Mouse (Mus musculus) kidney, adult 18-20 months (tissue): ENCODE measurements around the gene Tecpr2.
A peak's percentile ranks its signal among the peaks of the same experiment; 100 is the strongest.
"Not testable (repeated sequence)": the region's sequence is repeated elsewhere in the genome, so short reads cannot be mapped to it uniquely, and the experiment has no call there.

Experiments
- DNase-seq: peaks from one replicate; pipeline ENCODE4 v3.0.0; 2021

Gene Tecpr2

DNA sequence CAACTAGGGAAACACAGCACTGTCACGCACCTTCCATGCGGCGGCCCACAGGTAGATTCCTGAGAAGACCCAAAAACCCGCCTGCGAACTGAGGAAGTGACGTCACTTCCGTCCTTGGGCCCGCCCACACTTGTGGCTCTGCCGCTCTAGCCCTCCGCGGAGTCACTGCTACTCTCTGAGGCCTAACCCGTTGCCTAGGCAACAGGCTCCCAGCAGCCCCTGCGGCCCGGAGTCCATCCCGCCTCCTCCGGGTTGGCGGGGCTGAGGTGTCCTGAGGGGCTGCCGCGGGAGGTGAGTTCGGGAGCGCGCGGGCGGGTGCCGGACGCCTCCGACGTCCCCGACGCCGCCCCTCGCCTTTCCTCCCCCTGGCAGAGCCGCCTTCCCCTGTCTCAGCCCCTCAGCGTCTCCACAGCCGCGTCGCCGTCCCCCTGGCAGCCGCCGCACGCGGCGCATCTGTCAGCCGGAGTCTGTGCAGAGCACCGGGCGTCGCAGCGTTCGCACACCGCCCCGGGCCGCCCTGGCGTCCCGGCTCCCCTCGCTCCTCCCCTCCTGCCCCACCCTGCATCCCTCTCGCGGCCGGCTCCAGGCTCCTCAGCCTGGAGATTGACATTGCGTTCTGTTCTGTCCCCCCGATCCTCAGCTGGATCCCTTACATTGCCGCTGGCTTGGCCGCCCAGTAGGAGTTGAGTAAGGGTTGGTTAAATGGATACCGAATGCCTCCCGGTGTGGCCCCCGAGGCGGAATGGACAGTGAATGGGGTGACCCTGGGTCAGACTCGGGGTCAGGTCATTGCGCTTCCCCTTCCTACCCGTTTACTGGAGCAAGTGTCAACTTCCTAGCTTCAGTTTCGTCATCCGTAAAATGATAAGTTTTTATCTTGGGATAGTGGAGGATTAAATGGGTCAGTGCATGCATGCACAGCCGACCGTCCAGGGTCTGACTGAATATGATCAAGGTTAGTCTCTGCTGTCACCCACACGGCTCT lies at the start of gene Tecpr2, which contains the start of gene Cinp:
Gene Tecpr2, plus strand, starts transcription at position 229 of the 985 bp plus-strand sequence.
Gene Cinp, minus strand, starts transcription at position 110 of the 985 bp plus-strand sequence.
- peak; percentile 95 for DNase-seq

DNA sequence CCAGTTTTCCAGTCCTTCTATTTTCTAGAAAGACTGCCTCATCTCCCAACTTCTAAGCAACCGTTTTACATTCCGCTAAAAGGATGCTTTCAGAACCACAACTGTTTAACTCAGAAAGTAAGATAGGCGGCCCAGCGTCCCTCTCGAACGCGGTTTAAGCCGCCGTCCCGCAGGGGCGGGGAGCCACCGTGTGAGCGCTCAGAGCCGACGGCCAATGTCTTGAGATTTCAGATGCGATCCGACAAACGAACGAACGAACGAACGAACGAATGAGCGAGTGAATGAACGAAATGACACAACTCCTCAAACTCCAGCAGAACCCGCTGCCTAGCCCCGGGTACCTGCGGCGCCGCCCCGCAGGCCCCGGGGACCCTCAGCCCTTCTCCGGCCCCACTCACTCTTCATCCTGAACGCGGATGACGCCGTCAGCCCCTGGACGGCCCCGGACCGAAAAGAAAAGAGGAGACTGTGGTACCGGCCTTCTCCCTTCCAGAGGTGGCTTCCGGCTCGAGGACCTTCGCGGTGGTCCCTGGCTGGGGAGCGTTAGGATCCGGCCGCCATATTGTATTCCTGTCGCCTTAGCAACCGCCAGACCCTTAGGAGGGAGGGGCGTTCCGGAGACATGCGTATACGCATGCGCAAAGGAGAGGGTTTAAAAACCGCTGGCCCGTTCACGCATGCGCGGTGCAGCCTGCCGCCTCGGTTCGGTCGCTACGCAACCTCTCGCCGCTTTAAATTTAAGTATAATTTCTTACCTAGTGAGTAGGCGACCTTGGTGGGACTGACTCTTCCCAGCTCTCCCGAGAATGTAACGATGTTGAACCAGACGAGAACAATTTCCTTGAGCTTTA lies 48.5 kb upstream of the Tecpr2 start, which contains the start of gene Mok:
Gene Mok, minus strand, starts transcription at position 592 of the 851 bp plus-strand sequence.
- peak; percentile 96 for DNase-seq

DNA sequence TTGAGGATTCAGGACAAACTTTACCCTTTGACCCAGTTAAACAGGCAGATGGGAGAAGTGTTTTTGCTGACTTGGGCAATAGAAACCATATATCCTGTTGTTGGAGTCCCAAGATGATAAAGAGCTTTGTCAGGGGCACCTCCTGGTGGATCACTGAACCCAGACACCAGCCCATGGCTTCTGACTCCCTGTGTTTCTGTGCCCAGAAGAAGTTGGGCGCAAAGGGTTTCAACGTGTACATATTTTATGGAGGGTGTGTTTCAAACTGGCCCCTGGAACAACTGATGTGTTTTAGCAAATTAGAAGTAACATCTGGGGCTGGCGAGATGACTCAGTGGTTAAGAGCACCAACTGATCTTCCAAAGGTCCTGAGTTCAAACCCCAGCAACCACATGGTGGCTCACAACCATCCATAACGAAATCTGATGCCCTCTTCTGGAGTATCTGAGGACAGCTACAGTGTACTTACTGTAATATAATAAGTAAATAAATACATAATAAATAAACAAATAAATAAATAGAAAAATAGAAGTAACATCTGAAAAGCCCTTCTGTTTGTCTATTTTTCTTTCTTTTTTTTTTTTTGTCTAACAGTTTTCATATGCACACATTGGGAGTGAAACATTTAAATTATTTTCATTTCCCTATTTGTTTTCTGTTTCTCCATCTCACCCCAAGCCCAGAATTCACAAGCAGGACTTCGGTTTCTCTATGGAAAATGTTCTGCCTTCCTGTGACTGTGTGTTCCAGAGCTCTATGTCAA lies 47.2 kb upstream of the Tecpr2 start:
- DNase-seq: no peak

DNA sequence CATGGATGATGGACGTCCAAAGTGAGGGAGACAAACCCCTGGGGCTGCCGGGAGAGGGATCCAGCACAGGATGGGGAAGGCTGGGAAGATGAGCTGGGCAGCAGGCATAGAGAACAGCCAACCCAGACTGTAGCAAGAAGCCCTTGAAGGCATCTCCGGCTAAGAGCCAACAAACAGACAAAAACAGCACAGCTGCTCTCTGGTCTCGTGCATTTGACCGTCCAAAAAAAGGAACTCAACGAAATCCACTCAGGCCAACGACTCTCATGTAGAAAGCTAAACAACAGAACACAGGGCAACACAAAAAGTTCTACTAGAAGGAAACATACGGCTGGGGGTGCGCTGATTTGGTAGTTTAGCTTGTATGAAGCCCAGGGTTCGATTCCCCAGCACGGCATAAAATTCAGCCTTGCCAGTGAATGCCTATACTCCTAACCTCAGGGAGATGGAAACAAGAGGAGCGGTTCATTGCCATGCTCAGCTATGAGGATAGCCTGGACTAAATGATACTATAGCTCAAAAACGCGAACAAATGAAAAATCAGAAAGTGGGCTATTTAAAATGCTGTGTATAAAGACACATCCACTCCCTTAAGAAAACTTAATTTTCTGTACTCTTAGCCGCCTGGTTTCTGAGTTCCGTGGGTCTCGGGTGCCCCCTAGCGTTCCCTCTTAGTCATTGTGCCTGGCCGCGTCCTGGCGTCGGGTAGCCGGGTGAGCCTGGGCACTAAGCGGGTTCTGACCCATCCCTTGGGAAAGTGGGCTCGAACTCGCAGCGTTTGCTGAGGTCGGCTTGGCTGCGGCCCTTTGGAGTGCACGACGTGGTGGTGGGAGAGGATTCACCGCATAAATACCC lies 45.6 kb upstream of the Tecpr2 start:
- peak; percentile 92 for DNase-seq

DNA sequence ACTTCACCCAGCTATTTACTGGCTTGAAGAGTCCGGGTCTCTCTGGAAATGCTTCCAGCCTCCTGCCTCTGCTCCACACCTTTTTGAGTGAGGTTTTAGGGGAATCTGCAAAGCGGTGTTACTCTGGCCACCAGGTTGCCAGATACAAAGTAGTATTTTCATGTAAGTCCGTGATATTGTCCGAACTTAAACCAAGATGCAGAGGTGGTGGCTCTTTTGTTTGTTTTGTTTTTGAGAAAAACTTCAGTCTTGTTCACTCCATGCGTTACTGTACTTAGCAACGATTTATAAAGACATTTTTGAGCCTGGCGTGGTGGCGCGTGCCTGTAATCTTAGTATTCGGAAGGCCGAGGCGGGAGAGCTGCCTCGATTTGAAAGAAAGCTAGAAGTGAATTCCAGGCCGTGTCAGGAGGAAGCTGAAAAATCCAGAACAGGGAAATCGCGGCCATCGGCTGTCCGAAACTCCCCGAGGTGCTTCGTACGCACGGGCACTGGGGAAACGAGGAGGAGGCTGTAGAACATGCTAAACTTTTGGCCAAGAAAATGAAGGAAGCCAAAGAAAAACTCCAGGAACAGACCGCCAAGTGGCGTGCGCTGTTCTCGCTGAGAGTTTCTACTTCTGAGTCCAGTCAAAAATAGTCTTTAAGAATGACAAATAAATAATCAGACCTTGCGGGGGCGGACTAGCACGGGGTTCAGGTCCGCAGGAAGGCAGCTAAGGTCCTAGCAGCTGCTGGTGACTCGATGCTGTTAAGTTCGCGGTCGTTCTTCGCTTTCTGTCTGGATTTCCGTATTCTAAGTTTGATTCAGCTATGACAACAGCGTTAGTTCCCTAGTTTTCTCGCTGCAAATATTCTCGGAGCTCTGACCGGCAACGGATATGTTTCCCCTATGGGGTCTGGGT lies 44.6 kb upstream of the Tecpr2 start:
- peak; percentile 63 for DNase-seq

DNA sequence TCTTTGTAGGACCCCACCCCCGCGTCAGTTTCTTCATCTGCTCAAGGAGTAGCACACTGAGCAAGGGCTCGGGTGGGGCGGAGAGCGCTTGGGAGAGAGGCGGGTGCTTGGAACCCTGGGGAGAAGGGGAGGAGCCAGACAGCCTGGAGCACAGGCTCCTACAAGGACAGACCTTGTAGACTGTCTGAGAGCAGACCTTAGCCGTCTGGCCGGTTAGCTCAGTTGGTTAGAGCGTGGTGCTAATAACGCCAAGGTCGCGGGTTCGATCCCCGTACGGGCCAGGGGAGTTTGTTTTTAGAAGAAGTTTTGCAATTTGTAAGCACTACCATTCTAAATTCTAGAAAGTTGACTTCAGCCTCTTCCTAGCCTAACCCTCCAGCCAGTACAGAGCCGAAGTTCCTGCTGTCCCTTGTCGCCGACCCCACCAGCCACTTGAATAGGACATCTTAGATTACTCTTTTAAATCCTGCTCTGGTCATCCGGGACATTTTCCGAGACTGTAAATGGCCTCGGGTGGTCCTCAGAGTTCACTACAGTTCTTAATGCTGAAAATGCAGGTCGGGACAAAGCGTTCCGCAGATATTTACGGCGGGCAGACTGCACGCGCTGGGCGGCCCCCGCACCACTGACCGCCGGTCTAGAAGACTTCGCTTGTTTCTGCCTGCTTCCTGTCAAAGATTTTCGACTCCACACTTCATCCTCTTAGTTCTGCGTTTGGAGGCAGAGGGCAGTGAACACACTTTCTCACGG lies 43.8 kb upstream of the Tecpr2 start:
- peak; percentile 97 for DNase-seq

DNA sequence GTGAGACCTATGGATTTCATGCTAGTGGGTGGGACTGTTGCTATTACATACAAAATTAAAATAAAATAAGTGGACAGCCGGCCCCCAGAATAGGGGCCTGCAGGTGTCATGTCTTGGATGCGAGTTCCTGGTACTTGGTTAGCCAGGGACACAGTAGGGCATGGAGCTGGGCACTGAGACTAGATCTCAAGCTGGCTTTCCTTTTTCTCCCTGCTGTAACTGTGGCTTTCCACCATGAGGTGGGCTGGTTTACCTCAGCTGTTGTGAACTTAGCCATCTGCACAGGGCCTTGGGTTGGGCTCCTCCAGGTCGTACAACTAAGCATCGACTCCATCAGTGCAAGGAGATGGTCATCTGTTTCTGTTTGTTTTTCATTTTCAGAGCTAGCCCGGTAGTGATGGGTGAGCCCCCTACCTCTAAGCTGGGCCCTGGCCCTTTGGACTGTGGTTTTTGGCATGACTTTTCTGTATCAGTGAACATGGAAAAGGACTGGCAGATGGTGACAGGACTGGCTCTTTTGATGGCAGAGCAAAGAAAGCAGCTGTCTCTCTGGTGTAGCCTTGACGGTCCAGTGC lies 42.8 kb upstream of the Tecpr2 start:
- peak; percentile 9 for DNase-seq

DNA sequence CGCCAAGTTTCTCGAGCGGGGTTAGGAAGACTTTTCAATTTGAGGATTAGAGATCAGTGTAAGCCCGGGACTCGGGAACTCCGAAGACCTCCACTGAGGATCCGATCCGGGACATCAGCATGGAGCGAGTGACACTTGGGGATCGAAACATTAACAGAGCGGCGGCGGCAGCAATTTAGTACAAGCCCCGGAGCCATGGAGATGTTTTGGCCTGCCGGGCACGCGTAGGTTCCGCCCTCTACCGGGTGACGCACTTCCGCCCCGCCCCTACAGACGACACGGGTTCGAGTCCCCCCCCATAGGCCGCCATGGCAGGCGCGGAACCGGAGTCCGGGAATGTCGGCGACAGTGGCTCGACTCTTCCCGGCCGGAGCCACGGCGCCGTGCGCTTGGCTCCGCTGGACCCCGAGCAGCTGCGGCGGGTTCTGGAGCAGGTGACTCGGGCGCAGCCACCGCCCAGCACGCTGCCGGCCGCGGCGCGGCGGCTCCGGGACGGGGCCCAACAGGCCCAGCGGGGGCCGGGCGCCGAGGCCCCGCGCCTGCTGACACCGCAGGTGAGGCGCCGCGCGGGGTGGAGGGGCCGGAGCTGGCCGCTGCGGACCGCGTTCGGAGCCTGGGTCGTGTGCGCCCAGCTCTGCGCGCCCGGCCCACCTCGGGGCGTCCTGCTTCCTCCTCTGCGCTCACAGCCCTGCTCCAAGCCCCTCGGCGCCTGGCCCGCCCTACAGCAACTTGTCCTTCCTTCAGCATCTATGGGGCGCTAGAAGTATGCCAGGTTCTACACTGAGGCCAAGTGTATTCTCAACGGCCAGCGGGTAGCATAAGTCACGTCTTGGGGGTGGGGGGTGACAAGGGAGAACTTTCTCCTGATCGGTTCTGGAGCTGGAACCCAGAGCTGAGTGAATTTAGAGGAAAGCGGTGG lies 38.8 kb upstream of the Tecpr2 start, which contains the start of gene Zfp839:
Gene Zfp839, plus strand, starts transcription at position 244 of the 919 bp plus-strand sequence.
- peak; percentile 92 for DNase-seq

DNA sequence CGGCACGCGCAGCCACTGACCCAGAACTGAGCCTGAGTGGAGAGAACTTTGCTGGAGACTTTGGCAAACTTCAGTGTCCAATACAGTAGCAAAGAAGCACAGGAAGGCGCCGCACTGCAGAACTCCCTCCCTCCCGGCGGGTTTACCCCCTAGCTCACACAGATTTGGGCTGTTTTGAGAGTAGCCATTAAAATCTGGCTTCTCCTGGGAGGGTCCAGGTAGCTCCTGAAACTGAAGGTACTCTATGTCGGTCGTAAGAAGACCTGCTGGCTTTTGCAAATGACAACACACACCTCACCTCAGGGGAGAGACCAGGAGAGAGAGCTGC lies 38.2 kb upstream of the Tecpr2 start:
- no peak for DNase-seq

DNA sequence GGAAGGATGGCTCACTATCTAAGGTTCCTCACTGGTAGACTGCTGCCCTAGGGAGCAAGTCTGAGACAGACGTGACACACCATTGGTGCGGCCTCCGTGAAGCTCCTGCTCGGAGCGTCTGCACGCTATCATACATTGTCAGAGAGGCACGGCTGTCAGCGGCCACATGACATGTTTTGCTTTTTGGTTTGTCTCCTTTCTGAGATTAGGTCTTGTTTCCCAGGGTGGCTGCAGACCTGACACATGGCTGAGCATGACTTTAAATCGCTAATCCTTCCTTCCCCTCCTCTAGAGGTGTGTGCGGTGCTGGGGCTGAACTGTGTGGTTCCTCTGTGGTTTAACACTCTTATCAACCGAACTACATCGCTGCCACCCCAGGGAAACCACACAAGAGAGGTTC lies 37.6 kb upstream of the Tecpr2 start:
- DNase-seq: no peak

DNA sequence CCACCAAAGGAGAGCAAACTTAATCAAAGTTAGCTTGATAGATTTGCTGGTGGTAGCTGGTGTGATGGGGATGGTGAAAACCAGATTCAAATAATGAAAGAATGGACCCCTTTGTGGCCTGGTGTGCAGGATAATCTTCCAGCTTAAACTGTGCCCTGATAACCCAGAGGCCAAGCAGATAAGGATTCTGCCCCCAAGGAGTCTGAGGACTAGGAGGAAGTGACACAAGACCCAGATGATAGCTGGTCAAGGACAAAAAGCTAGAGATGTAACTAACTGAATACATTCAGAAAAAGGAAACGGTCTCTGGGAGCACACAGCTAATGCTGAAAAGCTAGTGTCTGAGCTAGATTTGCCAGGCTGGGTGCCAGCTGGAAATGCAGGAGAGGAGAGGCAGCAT lies 37.1 kb upstream of the Tecpr2 start:
- DNase-seq: no peak

DNA sequence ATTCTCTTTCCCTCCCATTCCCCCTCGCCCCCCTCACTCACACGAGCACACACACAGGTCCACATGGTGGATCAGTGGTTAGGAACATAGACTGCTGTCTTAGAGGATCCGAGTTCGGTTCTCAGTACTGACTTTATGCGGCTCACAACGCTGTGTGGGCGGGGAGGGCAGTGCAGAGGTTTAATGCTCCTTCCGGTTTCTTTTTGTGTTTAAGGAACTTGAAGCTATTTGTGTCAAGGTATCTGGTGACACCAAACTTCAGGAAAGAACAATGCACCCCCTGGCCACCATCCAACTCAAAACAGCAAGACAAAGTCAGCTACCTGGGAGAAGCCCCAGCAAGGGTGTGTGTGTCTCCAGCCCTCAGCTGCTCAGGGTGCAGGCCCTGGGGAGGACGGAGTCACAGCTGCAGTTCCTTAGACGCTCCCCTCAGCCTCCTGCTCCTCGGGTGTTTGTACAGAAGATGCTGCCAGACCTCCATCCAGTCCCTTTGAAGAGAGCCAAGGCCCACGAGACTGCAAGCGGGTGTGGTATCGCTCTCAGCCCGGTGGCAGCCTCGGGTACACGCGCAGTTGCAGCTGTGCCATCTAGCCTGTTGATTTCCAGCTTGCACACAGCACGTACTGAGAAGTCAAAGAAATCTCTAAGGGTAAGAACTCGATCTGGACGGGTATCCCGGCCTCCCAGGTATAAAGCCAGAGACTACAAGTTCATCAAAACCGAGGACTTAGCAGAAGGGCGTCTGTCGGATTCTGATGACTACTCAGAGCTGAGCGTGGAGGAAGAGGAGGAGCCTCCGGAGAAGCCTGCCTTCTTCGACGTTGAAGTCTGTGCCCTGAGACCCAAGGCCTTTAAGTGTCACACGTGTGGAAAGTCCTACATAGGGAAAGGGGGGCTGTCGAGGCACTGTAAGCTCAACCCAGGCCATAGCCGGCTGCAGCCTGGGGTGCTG lies 34.0 kb upstream of the Tecpr2 start:
- no peak for DNase-seq

DNA sequence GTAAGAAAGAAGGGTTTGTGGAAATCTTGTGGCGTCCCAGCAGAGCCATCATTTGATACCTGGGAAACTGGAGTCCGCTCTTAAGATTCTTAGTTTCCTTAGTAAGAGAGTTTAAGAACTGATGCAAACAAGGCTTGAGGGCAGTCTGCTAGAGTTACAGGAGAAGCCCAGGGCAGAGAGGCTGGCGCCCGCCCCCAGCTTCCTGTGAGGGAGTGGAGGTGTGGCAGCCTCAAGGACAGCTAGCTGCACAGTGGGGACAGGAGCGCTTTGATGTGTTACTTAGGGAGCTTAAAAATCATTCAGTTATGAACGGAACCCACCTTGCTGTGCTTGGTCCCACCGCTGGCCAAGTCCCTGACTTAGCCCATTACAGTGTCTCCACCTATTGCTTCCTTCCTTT lies 31.9 kb upstream of the Tecpr2 start:
- no peak for DNase-seq

DNA sequence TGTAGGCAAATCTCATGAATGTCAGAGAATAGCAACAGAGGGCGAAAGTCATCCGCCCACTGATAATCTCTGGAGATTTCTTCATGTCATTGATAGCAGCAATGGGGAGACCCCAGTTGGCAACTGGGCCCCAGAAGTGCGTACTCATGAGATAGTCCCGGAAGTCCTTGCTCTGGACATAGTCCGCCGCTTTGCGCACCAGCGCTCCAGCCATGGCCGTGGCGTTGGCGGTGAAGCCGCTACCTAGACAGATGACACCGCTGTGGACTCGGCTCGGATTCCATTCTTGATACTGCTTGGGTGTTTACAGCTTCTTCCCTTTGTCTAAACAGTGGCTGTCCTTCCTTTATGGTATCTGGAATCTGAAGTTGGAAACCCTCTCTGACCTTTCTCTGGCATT lies 30.4 kb upstream of the Tecpr2 start:
- DNase-seq: not testable (repeated sequence)

DNA sequence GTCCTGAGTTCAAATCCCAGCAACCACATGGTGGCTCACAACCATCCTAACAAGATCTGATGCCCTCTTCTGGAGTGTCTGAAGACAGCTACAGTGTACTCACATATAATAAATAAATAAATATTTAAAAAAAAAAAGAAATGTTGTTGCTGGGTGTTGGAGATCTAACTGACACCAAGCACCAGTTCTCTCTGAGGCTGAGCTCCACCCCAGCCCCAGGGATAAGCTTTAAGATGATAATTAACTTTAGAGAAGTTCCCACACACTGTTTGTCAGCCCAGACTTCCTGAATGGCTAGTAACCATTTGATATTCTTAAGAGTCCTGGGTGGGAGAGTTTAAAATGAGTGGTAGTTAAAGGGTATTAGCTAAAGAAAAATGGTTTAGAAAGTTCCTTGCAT lies 28.8 kb upstream of the Tecpr2 start:
- DNase-seq: no peak

DNA sequence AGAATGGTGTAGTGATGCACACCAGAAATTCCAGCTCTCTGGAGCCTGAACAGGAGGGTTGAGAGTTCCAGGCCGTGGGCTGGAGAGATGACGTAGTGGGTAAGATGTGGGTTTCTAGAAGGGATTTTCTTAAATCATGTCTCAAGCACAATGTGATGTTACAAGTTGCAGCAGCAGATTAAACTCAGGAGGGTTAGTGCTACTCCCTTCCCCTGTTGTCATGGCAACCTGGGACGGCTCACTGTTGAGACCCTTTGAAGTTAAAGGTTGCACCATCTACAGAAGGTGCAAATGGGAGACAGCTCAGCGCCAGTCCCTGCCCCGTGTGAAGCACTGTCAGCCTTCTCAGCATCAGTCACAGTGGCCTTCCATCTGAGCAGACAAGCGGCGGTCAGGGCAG lies 27.8 kb upstream of the Tecpr2 start:
- DNase-seq: no peak

DNA sequence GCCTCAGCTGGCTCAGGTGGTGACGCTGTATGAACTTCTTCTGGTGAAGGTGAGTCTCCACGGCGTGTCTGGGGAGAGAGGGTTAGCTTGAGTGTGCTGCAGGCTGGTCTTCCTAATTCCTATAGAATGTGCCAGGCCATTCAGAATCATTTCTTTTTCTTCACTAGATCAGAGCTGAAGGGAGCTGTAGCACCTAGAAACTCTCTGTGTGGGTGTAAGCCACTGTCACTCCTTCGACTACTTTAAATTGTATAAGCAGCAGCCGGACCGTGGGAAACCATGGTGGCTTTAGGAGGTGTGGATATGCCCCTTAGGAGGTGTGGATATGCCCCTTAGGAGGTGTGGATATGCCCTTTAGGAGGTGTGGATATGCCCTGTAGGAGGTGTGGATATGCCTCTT lies 25.1 kb upstream of the Tecpr2 start:
- DNase-seq: no peak
